Mouse (Mus musculus) right cerebral cortex, postnatal 25 days (tissue): Measurements from ENCODE around the gene Zfp513.

Experiments used
- DNase-seq: peaks from one replicate; pipeline ENCODE4 v3.0.0; 2022

Gene Zfp513

DNA sequence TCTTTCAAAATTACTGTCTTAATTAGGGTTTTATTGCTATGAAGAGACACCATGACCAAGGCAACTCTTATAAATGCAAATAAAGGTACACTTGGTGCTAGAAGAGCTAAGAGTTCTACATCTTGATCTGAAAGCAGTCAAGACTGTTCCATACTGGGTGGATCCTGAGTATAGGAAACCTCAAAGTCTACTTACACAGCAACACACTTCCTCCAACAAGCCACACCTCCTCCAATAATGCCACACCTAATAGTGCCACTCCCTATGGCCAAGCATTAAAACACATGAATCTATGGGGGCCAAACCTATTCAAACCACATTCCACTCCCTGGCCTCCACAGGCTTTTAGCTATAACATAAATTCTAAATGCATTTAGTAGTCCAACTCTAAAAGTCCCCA, 39.6 kb downstream of the Zfp513 start:
- no peak for DNase-seq

GRCm38 (mm10) chr5:31154152-31154553, 48.0 kb downstream of the Zfp513 start, which contains the start of gene Mpv17:
Gene Mpv17 (minus strand): TSS chr5:31154251.
- DNase-seq = peak; percentile 84

DNA sequence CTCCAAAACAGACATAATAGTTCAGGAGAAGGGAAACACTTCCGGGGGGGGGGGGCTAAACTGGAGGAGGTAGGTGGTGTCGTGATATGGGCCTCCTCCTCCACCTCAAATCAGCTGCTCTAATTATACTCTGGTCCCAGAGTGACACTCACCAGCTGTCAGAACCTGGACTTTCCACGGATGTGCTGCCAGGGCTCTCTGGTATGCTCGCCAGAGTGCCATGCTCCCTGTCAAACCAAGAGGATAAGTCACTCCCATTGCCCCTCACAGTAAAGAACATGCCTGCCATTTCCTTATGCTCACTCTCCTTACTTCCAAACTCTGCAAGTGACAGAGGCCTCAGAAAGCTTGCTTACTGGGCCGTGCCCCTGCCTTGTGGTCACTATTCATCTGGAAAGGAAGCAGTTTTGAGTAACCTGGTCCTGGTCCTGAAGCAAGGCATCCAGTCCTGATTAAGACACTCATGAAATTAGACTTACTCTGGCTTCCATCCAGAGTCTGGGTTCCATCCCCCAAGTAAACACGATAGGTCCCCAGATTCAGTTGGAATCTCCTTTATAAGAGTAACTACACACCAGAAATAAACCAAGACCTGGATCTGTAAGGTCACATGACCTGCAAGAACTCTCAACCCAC, 48.5 kb downstream of the Zfp513 start:
- no peak for DNase-seq

GRCm38 (mm10) chr5:31151746-31152145, 50.4 kb downstream of the Zfp513 start:
- DNase-seq = no peak

DNA sequence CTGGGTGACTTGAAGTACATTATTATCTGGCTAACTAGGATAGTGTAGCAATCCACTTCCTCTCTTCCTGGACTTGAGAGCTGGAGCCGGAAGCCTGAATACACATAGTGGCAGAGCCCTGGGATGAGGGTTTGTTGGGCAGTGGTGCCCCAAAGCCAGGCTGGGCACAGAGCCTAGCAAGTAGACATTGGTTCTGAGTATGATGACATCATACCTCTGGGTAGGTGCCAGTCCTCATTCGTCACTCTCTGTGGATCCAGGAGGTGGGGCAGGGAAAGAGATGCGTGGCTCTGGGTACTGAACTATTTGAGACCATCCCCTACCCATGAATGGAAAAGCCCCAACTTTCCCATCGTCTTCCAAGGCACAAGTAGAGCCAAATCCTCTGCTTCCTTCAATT, 52.3 kb downstream of the Zfp513 start:
- DNase-seq = no peak
